Mouse (Mus musculus) erythroblast, embryonic 14.5 days (primary cell): ENCODE data around the gene Cphx2. TPM values are rescaled to one million over a fixed set of nuclear protein-coding genes. Genes with fewer than 3 reads are reported as not detected.
"Not testable (repeated sequence)": the region's sequence is repeated elsewhere in the genome, so short reads cannot be mapped to it uniquely, and the experiment has no call there.

Source experiments
- H3K27me3 ChIP-seq: 2 replicates; pipeline ENCODE4 v1.6.1; 2012; ENCODE audit warnings: inconsistent platforms; ENCODE audit not compliant: control insufficient read depth
- H3K36me3 ChIP-seq: 2 replicates; pipeline ENCODE4 v1.6.1; 2012; ENCODE audit warnings: mild to moderate bottlenecking, inconsistent platforms; ENCODE audit not compliant: control insufficient read depth
- H3K4me1 ChIP-seq: 2 replicates; pipeline ENCODE4 v1.6.1; 2012; ENCODE audit warnings: inconsistent platforms; ENCODE audit not compliant: control insufficient read depth
- H3K4me3 ChIP-seq: replicated peaks from 2 replicates; pipeline ENCODE3; 2012; ENCODE audit warnings: moderate library complexity, mild to moderate bottlenecking, inconsistent platforms
- H3K9me3 ChIP-seq: 2 replicates; pipeline ENCODE4 v1.6.1; 2012; ENCODE audit warnings: low read length, inconsistent platforms, mixed read lengths; ENCODE audit not compliant: control insufficient read depth
- polyA plus RNA-seq: library from polyadenylated mRNA; stranded (reverse); fragments of >175 nt; gene quantifications from 2 replicates; pipeline ENCODE4 v1.2.3, GENCODE M21; 2012

Gene Cphx2
- polyA plus RNA-seq, result not detected in 2 replicates

GRCm38 (mm10) chr14:26081216-26081615 is at the start of gene Cphx2:
Gene Cphx2 (plus strand): TSS chr14:26081516.
- not testable (repeated sequence) for H3K4me1 ChIP-seq, H3K36me3 ChIP-seq, H3K9me3 ChIP-seq, H3K27me3 ChIP-seq, H3K4me3 ChIP-seq

- H3K4me3 ChIP-seq, H3K4me1 ChIP-seq, H3K27me3 ChIP-seq, H3K36me3 ChIP-seq, H3K9me3 ChIP-seq: not testable (repeated sequence)
These were observed 47.0 kb upstream of the Cphx2 start for GRCm38 (mm10) chr14:26034364-26034763.

- not testable (repeated sequence) for H3K27me3 ChIP-seq, H3K36me3 ChIP-seq, H3K4me3 ChIP-seq, H3K4me1 ChIP-seq, H3K9me3 ChIP-seq
These were observed 45.9 kb upstream of the Cphx2 start for GRCm38 (mm10) chr14:26035439-26035838.

- not testable (repeated sequence) for H3K27me3 ChIP-seq, H3K36me3 ChIP-seq, H3K4me3 ChIP-seq, H3K4me1 ChIP-seq, H3K9me3 ChIP-seq
These were observed 38.7 kb upstream of the Cphx2 start, which contains the start of gene Gm9780 for GRCm38 (mm10) chr14:26042611-26043010. Gene Gm9780 (minus strand): TSS chr14:26042711.

GRCm38 (mm10) chr14:26045007-26045406 is 36.3 kb upstream of the Cphx2 start:
- H3K4me3 ChIP-seq, H3K9me3 ChIP-seq, H3K4me1 ChIP-seq, H3K27me3 ChIP-seq, H3K36me3 ChIP-seq: not testable (repeated sequence)

- not testable (repeated sequence) for H3K36me3 ChIP-seq
These were observed 34.3 kb upstream of the Cphx2 start for GRCm38 (mm10) chr14:26047026-26047425.

GRCm38 (mm10) chr14:26048767-26049166 is 32.5 kb upstream of the Cphx2 start:
- H3K4me3 ChIP-seq, H3K9me3 ChIP-seq, H3K4me1 ChIP-seq, H3K36me3 ChIP-seq, H3K27me3 ChIP-seq: not testable (repeated sequence)

More at GRCm38 (mm10) chr14:26047026-26047425, 34.3 kb upstream of the Cphx2 start:
- not testable (repeated sequence) for H3K4me3 ChIP-seq, H3K9me3 ChIP-seq, H3K27me3 ChIP-seq, H3K4me1 ChIP-seq

- not testable (repeated sequence) for H3K4me1 ChIP-seq, H3K4me3 ChIP-seq, H3K36me3 ChIP-seq, H3K27me3 ChIP-seq, H3K9me3 ChIP-seq
These were observed 23.1 kb upstream of the Cphx2 start for GRCm38 (mm10) chr14:26058184-26058583.

- not testable (repeated sequence) for H3K4me3 ChIP-seq, H3K36me3 ChIP-seq, H3K27me3 ChIP-seq, H3K9me3 ChIP-seq, H3K4me1 ChIP-seq
These were observed 22.0 kb upstream of the Cphx2 start for GRCm38 (mm10) chr14:26059362-26059761.

GRCm38 (mm10) chr14:26066574-26067324 is 14.6 kb upstream of the Cphx2 start:
- not testable (repeated sequence) for H3K4me1 ChIP-seq, H3K36me3 ChIP-seq, H3K4me3 ChIP-seq, H3K27me3 ChIP-seq, H3K9me3 ChIP-seq

- not testable (repeated sequence) for H3K27me3 ChIP-seq, H3K36me3 ChIP-seq, H3K9me3 ChIP-seq, H3K4me3 ChIP-seq, H3K4me1 ChIP-seq
These were observed 14.0 kb upstream of the Cphx2 start, which contains the start of gene Tmem254c for GRCm38 (mm10) chr14:26067325-26067633. Gene Tmem254c (minus strand): TSS chr14:26067355.

- not testable (repeated sequence) for H3K9me3 ChIP-seq, H3K27me3 ChIP-seq, H3K36me3 ChIP-seq, H3K4me1 ChIP-seq, H3K4me3 ChIP-seq
These were observed 4.5 kb upstream of the Cphx2 start for GRCm38 (mm10) chr14:26076620-26077390.

GRCm38 (mm10) chr14:26081997-26082396 is 681 bp downstream of the Cphx2 start, which contains the start of gene Cphx3:
Gene Cphx3 (plus strand): TSS chr14:26082297.
- H3K27me3 ChIP-seq, H3K9me3 ChIP-seq, H3K4me1 ChIP-seq, H3K36me3 ChIP-seq, H3K4me3 ChIP-seq: not testable (repeated sequence)

GRCm38 (mm10) chr14:26097622-26098021 is 16.3 kb downstream of the Cphx2 start:
- H3K9me3 ChIP-seq, H3K4me1 ChIP-seq, H3K4me3 ChIP-seq, H3K27me3 ChIP-seq, H3K36me3 ChIP-seq: not testable (repeated sequence)

- not testable (repeated sequence) for H3K4me1 ChIP-seq, H3K9me3 ChIP-seq, H3K36me3 ChIP-seq, H3K4me3 ChIP-seq, H3K27me3 ChIP-seq
These were observed 36.8 kb downstream of the Cphx2 start, which contains the start of gene Duxbl2 for GRCm38 (mm10) chr14:26118150-26118549. Gene Duxbl2 (plus strand): TSS chr14:26118349.
